ENCODE assay signal across 15 mouse cellular contexts in the genomic region with DNA sequence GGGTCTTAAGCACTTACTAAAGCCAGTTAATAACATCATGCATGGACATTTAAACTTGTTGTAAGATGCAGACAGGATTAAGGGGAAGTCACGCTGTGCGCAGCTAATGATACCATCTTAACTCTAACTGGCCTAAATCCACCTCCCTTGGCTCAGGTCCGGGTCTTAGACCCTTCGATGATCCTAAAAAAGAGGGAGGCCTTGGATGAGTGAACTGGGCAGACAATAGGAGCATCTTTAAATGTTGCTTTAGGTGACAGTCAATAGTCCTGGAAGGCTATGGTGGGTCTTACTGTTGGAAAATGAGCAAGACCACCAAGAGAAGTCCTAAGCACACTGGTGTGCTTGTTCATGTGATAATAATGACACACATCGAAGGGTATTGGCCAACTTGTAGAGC.
DNase-seq lines count a peak whose midpoint lies in the region; ATAC-seq lines count a peak whose summit lies in the region.
"Had no signal": no experiment of that assay in that cellular context is flagged by ENCODE, and none has a peak within 500 bp of the region (broad histone marks: within the 10 kb centered on the region; RNA-seq: fewer than 3 reads in every experiment).

No protein-coding gene starts in this region.

- peak; percentile 11 to 22 for DNase-seq in cerebellum, adult 18-20 months
- DNase-seq in cerebellum, adult 8-10 months: no peak
- DNase-seq in forebrain, embryonic 11.5 days (ENCODE audit: low spot score): no peak
- no peak for DNase-seq in layer of hippocampus, adult 9-11 months
- no peak for DNase-seq in kidney, postnatal 10 days
- DNase-seq: adrenal gland, postnatal 14 days; heart, adult 2 months; heart, postnatal 4 days; kidney, adult 2 months; lung, postnatal 10 days had no signal

- no peak overlapping the region for H3K4me2 ChIP-seq in forebrain, embryonic 11.5 days (ENCODE audit: low read depth, low read length, severe bottlenecking)
- H3K4me2 ChIP-seq in hindbrain, embryonic 16.5 days (ENCODE audit: low read length): peak overlapping the region; percentile 78
- peak overlapping the region; percentile 74 for H3K4me2 ChIP-seq in neural tube, embryonic 14.5 days (ENCODE audit: low read depth, low read length)

- 33% methylated on average over 5 of the region's 5 CpGs for WGBS in forebrain, embryonic 11.5 days
- WGBS in hindbrain, embryonic 16.5 days: 61% methylated on average over 5 of the region's 5 CpGs
- WGBS in neural tube, embryonic 14.5 days: 80% methylated on average over 5 of the region's 5 CpGs

- H3K27me3 ChIP-seq in forebrain, embryonic 11.5 days (ENCODE audit: control insufficient read depth, insufficient read depth, low read length): no peaks in the 10 kb centered on the region
- H3K27me3 ChIP-seq in hindbrain, embryonic 16.5 days (replicated peaks; ENCODE audit: control insufficient read depth, insufficient read depth, low read length): no peaks in the 10 kb centered on the region
- H3K27me3 ChIP-seq in neural tube, embryonic 14.5 days (ENCODE audit: control insufficient read depth, insufficient read depth, low read length): no peaks in the 10 kb centered on the region

- H3K9me3 ChIP-seq in forebrain, embryonic 11.5 days (ENCODE audit: control insufficient read depth, low read length): no peaks in the 10 kb centered on the region
- H3K9me3 ChIP-seq in hindbrain, embryonic 16.5 days (ENCODE audit: control insufficient read depth, low read length): no peaks in the 10 kb centered on the region
- H3K9me3 ChIP-seq in neural tube, embryonic 14.5 days (ENCODE audit: control insufficient read depth, low read length): no peaks in the 10 kb centered on the region
- H3K9me3 ChIP-seq: embryonic facial prominence, embryonic 12.5 days; liver, embryonic 12.5 days had no signal

- no peak overlapping the region for H3K4me3 ChIP-seq in forebrain, embryonic 11.5 days (ENCODE audit: low read depth, low read length)
- no peak overlapping the region for H3K4me3 ChIP-seq in hindbrain, embryonic 16.5 days (ENCODE audit: low read length)
- H3K4me3 ChIP-seq in neural tube, embryonic 14.5 days (ENCODE audit: low read depth, low read length): no peak overlapping the region
- H3K4me3 ChIP-seq: heart, adult 2 months had no signal

- H3K36me3 ChIP-seq in forebrain, embryonic 11.5 days (ENCODE audit: control insufficient read depth, insufficient read depth, low read length): no peaks in the 10 kb centered on the region
- no peaks in the 10 kb centered on the region for H3K36me3 ChIP-seq in hindbrain, embryonic 16.5 days (ENCODE audit: control insufficient read depth, insufficient read depth, low read length)
- H3K36me3 ChIP-seq in neural tube, embryonic 14.5 days (ENCODE audit: control insufficient read depth, insufficient read depth, low read length): no peaks in the 10 kb centered on the region
- H3K36me3 ChIP-seq: embryonic facial prominence, embryonic 12.5 days; liver, embryonic 12.5 days had no signal

- no peak overlapping the region for H3K9ac ChIP-seq in forebrain, embryonic 11.5 days (ENCODE audit: low read length)
- no peak overlapping the region for H3K9ac ChIP-seq in hindbrain, embryonic 16.5 days (ENCODE audit: low read depth, low read length)
- no peak overlapping the region for H3K9ac ChIP-seq in neural tube, embryonic 14.5 days (replicated peaks; ENCODE audit: low read depth, low read length)
- H3K9ac ChIP-seq: liver, embryonic 12.5 days had no signal

- ATAC-seq in forebrain, embryonic 11.5 days (replicated peaks; ENCODE audit: low FRiP score): no peak
- ATAC-seq in hindbrain, embryonic 16.5 days: no peak
- ATAC-seq in neural tube, embryonic 14.5 days (ENCODE audit: low read depth): no peak
- ATAC-seq in granulocyte monocyte progenitor cell, adult 5-6 weeks (replicated peaks; ENCODE audit: poor library complexity, severe bottlenecking): no peak
- ATAC-seq: liver, embryonic 12.5 days had no signal

- peaks cover 6% of the 10 kb centered on the region; the same call in 1 of the 2 replicates for H3K4me1 ChIP-seq in forebrain, embryonic 11.5 days (replicated peaks; ENCODE audit: control insufficient read depth, insufficient read depth, low read length)
- peaks cover 13% of the 10 kb centered on the region; the same call in 1 of the 2 replicates for H3K4me1 ChIP-seq in hindbrain, embryonic 16.5 days (ENCODE audit: control insufficient read depth, insufficient read depth, low read depth, low read length)
- peaks cover 19% of the 10 kb centered on the region; the same call in 1 of the 2 replicates for H3K4me1 ChIP-seq in neural tube, embryonic 14.5 days (ENCODE audit: control insufficient read depth, insufficient read depth, low read length)
- H3K4me1 ChIP-seq: embryonic facial prominence, embryonic 12.5 days; liver, embryonic 12.5 days had no signal

- peak overlapping the region; percentile 13; the same call in 1 of the 2 replicates for H3K27ac ChIP-seq in forebrain, embryonic 11.5 days (ENCODE audit: low read depth, low read length)
- peak overlapping the region; percentile 86 for H3K27ac ChIP-seq in hindbrain, embryonic 16.5 days (ENCODE audit: low read depth, low read length)
- H3K27ac ChIP-seq in neural tube, embryonic 14.5 days (ENCODE audit: low read depth, low read length): peak overlapping the region; percentile 92
- H3K27ac ChIP-seq: embryonic facial prominence, embryonic 12.5 days; heart, adult 2 months; liver, embryonic 12.5 days had no signal

Comparison
In these comparisons a context has a peak if more than half of its experiments do, and no peak if none do; other contexts are left out.
1. DNase-seq: peak in cerebellum, adult 18-20 months (2 of 2); none in cerebellum, adult 8-10 months (single experiment), forebrain, embryonic 11.5 days (single experiment), layer of hippocampus, adult 9-11 months (single experiment) and kidney, postnatal 10 days (single experiment).
2. H3K27ac ChIP-seq: peak in every context shown above with its lines; median percentile 92 in neural tube, embryonic 14.5 days; 86 in hindbrain, embryonic 16.5 days; 13 in forebrain, embryonic 11.5 days.